Mouse (Mus musculus): ENCODE results near the gene Olfr1419. TPM values are rescaled to one million over a fixed set of nuclear protein-coding genes. Genes with fewer than 3 reads are reported as not detected.
A peak's percentile ranks its signal among the peaks of the same experiment; 100 is the strongest.

Olfr1419 gene
- polyA plus RNA-seq, 1 experiment from 2014 or later, result not detected

- H3K27ac ChIP-seq (ENCODE audit: low read depth, low read length), result no peak overlapping the region
- H3K4me2 ChIP-seq (ENCODE audit: low read depth), result peak overlapping the region; percentile 96; the same call in 1 of the 2 replicates
- DNase-seq (ENCODE audit: low spot score) (no peak), ATAC-seq (ENCODE audit: insufficient read depth, low FRiP score, low TSS enrichment) (no peak; the same call in 1 of the 2 replicates)
- H3K36me3 ChIP-seq (ENCODE audit: control insufficient read depth, insufficient read depth, low read length), result no peaks in the 10 kb centered on the region
- no peaks in the 10 kb centered on the region for H3K9me3 ChIP-seq (ENCODE audit: control insufficient read depth, low read length)
- no peak overlapping the region for H3K9ac ChIP-seq (ENCODE audit: low read length)
- H3K4me3 ChIP-seq (ENCODE audit: low read depth, low read length), result peak overlapping the region; percentile 58; the same call in 1 of the 2 replicates
- no peaks in the 10 kb centered on the region for H3K4me1 ChIP-seq (ENCODE audit: control insufficient read depth, insufficient read depth, low read length)
- H3K27me3 ChIP-seq (ENCODE audit: control insufficient read depth, insufficient read depth, low read length), result peaks cover 36% of the 10 kb centered on the region
- 34% methylated on average over 6 of the region's 6 CpGs for WGBS
These were observed 54.7 kb downstream of the Olfr1419 start for GRCm38 (mm10) chr19:11820211-11820610.

DNA sequence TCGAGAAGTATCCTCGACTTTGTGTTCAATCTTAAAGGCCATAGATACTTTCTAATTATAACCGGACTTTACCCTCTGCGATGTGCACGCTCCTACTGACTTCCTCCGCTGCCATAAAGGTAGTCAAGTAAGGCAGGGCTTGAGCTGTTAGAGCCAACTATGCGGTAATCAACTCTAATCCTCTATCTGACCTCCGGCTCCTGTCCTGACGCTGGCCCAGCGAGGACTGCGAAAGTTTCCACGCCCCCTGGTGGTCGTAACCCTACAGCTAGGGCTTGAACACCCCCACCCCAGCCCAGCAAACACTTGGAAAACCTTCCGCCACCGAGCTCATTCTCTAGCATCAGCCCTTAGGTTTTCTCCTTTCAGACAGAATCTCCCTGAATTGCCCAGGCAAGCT, 55.1 kb downstream of the Olfr1419 start:
- under 1% methylated on average over 15 of the region's 15 CpGs for WGBS
- Histone ChIP-seq H3K4me2 (ENCODE audit: low read depth) (peak overlapping the region; percentile 96), H3K4me1 (ENCODE audit: control insufficient read depth, insufficient read depth, low read length) (no peaks in the 10 kb centered on the region), H3K9me3 (ENCODE audit: control insufficient read depth, low read length) (no peaks in the 10 kb centered on the region), H3K27ac (ENCODE audit: low read depth, low read length) (no peak overlapping the region), H3K36me3 (ENCODE audit: control insufficient read depth, insufficient read depth, low read length) (no peaks in the 10 kb centered on the region), H3K27me3 (ENCODE audit: control insufficient read depth, insufficient read depth, low read length) (peaks cover 36% of the 10 kb centered on the region), H3K9ac (ENCODE audit: low read length) (no peak overlapping the region), H3K4me3 (ENCODE audit: low read depth, low read length) (peak overlapping the region; percentile 58)
- peak; percentile 85 for DNase-seq (ENCODE audit: low spot score)
- peak; percentile 67 for ATAC-seq (ENCODE audit: insufficient read depth, low FRiP score, low TSS enrichment)

DNA sequence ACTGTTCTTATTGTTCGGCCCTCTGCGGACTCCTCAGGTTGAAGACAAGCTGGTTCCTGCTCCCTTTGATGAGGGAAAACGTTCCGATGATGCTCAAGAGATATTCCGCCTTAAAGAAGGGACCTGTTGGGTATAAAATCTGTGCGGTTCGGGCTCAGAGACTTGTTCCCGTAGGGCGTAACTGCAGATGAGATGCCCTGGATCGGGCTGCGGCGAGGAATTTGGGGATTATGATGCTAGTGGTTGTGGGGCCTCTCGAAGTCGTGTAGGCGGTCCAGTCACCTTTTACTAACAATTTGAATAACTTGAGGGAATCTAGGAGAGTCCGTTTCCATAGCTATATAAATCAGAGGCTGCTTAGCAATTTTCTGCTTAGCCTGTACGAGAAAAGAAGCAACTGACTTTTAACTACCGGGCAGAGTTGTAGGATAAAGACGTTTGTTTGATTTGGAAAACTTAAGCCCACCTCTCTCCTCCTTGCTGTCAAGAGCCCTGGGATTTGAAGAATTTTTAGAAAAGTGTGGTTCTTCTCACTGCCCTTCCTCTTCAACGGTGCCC, 55.7 kb downstream of the Olfr1419 start, which contains the start of gene Stx3:
Gene Stx3 (minus strand): TSS at position 261 of the 558 bp plus-strand sequence.
- H3K27ac ChIP-seq (ENCODE audit: low read depth, low read length), result no peak within 1 kb of the TSS
- no peaks in the 10 kb centered on the region for H3K36me3 ChIP-seq (ENCODE audit: control insufficient read depth, insufficient read depth, low read length)
- no peaks in the 10 kb centered on the region for H3K4me1 ChIP-seq (ENCODE audit: control insufficient read depth, insufficient read depth, low read length)
- peaks cover 36% of the 10 kb centered on the region for H3K27me3 ChIP-seq (ENCODE audit: control insufficient read depth, insufficient read depth, low read length)
- no peaks in the 10 kb centered on the region for H3K9me3 ChIP-seq (ENCODE audit: control insufficient read depth, low read length)
- peak; percentile 31 for DNase-seq (ENCODE audit: low spot score)
- H3K4me2 ChIP-seq (ENCODE audit: low read depth), result peak within 1 kb of the TSS; percentile 96
- no peak for ATAC-seq (ENCODE audit: insufficient read depth, low FRiP score, low TSS enrichment)
- peak within 1 kb of the TSS; percentile 59 for H3K9ac ChIP-seq (ENCODE audit: low read length)
- WGBS, result 1% methylated on average over 20 of the region's 20 CpGs
- peak within 1 kb of the TSS; percentile 58 for H3K4me3 ChIP-seq (ENCODE audit: low read depth, low read length)

Small RNAs within 50 kb of the gene (microRNA-seq; reads per million reads assigned to microRNA genes)
- gene Mir6994, result 8.1 reads per million, percentile 18 among the genes with 10 or more reads in this experiment

Other genes starting within 250 kb of the Olfr1419 start
- gene Ms4a3, start 234.3 kb downstream of the Olfr1419 start, polyA plus RNA-seq (2014; fragmentation: Nextera tagmentation; extraction: Ambion mirVana), result 0.32 TPM in 1 of 2 replicates, not detected in the other
- gene Oosp2, start 214.5 kb downstream of the Olfr1419 start, polyA plus RNA-seq (2014; fragmentation: Nextera tagmentation; extraction: Ambion mirVana), result not detected in 2 replicates
- not detected in 2 replicates for gene Oosp1, start 184.0 kb downstream of the Olfr1419 start, polyA plus RNA-seq (2014; fragmentation: Nextera tagmentation; extraction: Ambion mirVana)
- not detected in 2 replicates for gene Oosp3, start 178.1 kb downstream of the Olfr1419 start, polyA plus RNA-seq (2014; fragmentation: Nextera tagmentation; extraction: Ambion mirVana)
- not detected in 2 replicates for gene Gif, start 127.6 kb downstream of the Olfr1419 start, polyA plus RNA-seq (2014; fragmentation: Nextera tagmentation; extraction: Ambion mirVana)
- gene Mrpl16, start 104.7 kb downstream of the Olfr1419 start, polyA plus RNA-seq (2014; fragmentation: Nextera tagmentation; extraction: Ambion mirVana), result 48.6 and 52.3 TPM in 2 replicates
- gene Stx3, start 55.7 kb downstream of the Olfr1419 start, polyA plus RNA-seq (2014; fragmentation: Nextera tagmentation; extraction: Ambion mirVana), result 6.0 and 6.4 TPM in 2 replicates
- gene Olfr1417, start 35.9 kb downstream of the Olfr1419 start, polyA plus RNA-seq (2014; fragmentation: Nextera tagmentation; extraction: Ambion mirVana), result not detected in 2 replicates
- gene Olfr1418, start 14.0 kb downstream of the Olfr1419 start, polyA plus RNA-seq (2014; fragmentation: Nextera tagmentation; extraction: Ambion mirVana), result not detected in 2 replicates
- not detected in 2 replicates for gene Olfr1420, start 11.5 kb upstream of the Olfr1419 start, polyA plus RNA-seq (2014; fragmentation: Nextera tagmentation; extraction: Ambion mirVana)
- gene Patl1, start 37.3 kb upstream of the Olfr1419 start, polyA plus RNA-seq (2014; fragmentation: Nextera tagmentation; extraction: Ambion mirVana), result 24.7 and 25.7 TPM in 2 replicates
- gene Osbp, start 90.8 kb upstream of the Olfr1419 start, polyA plus RNA-seq (2014; fragmentation: Nextera tagmentation; extraction: Ambion mirVana), result 6.6 and 6.7 TPM in 2 replicates
- not detected in 2 replicates for gene Olfr1423, start 166.2 kb upstream of the Olfr1419 start, polyA plus RNA-seq (2014; fragmentation: Nextera tagmentation; extraction: Ambion mirVana)
- not detected in 2 replicates for gene Olfr1424, start 187.6 kb upstream of the Olfr1419 start, polyA plus RNA-seq (2014; fragmentation: Nextera tagmentation; extraction: Ambion mirVana)
- gene Olfr1425, start 202.6 kb upstream of the Olfr1419 start, polyA plus RNA-seq (2014; fragmentation: Nextera tagmentation; extraction: Ambion mirVana), result not detected in 2 replicates
- not detected in 2 replicates for gene Olfr1426, start 216.9 kb upstream of the Olfr1419 start, polyA plus RNA-seq (2014; fragmentation: Nextera tagmentation; extraction: Ambion mirVana)
- not detected in 2 replicates for gene Olfr1427, start 228.2 kb upstream of the Olfr1419 start, polyA plus RNA-seq (2014; fragmentation: Nextera tagmentation; extraction: Ambion mirVana)
- not detected in 2 replicates for gene Olfr1428, start 240.8 kb upstream of the Olfr1419 start, polyA plus RNA-seq (2014; fragmentation: Nextera tagmentation; extraction: Ambion mirVana)
- not detected in 2 replicates for gene Olfr76, start 248.1 kb upstream of the Olfr1419 start, polyA plus RNA-seq (2014; fragmentation: Nextera tagmentation; extraction: Ambion mirVana)